Mouse (Mus musculus) E14TG2a.4 (cell line): ENCODE results near the gene Car11.
"Not testable (repeated sequence)": the region's sequence is repeated elsewhere in the genome, so short reads cannot be mapped to it uniquely, and the experiment has no call there.

ENCODE experiments used
- H3K27me3 ChIP-seq: 2 replicates; pipeline ENCODE4 v1.6.1; 2014; ENCODE audit warnings: low read length, control low read depth; ENCODE audit not compliant: insufficient read depth
- H3K36me3 ChIP-seq: 2 replicates; pipeline ENCODE4 v1.6.1; 2014; ENCODE audit warnings: low read length, control low read depth; ENCODE audit not compliant: insufficient read depth
- H3K4me1 ChIP-seq: replicated peaks from 2 replicates; pipeline ENCODE4 v1.6.1; 2014; ENCODE audit warnings: low read depth, low read length, control low read depth
- H3K4me3 ChIP-seq: replicated peaks from 2 replicates; pipeline ENCODE4 v1.5.1; 2014; ENCODE audit warnings: mild to moderate bottlenecking, low read length
- H3K9me3 ChIP-seq: 2 replicates; pipeline ENCODE4 v1.6.1; 2014; ENCODE audit warnings: low read length, control low read depth
- CTCF ChIP-seq: conservative IDR thresholded peaks from 2 replicates; pipeline ENCODE4 v1.5.1; 2014; ENCODE audit warnings: low read length
- NANOG ChIP-seq: IDR thresholded peaks from 2 replicates; pipeline ENCODE4 v1.6.1; 2014; ENCODE audit warnings: borderline replicate concordance, low read length, mixed read lengths
- POU5F1 ChIP-seq: IDR thresholded peaks from 2 replicates; pipeline ENCODE4 v1.6.1; 2014; ENCODE audit warnings: low read length, borderline replicate concordance

Gene Car11

DNA sequence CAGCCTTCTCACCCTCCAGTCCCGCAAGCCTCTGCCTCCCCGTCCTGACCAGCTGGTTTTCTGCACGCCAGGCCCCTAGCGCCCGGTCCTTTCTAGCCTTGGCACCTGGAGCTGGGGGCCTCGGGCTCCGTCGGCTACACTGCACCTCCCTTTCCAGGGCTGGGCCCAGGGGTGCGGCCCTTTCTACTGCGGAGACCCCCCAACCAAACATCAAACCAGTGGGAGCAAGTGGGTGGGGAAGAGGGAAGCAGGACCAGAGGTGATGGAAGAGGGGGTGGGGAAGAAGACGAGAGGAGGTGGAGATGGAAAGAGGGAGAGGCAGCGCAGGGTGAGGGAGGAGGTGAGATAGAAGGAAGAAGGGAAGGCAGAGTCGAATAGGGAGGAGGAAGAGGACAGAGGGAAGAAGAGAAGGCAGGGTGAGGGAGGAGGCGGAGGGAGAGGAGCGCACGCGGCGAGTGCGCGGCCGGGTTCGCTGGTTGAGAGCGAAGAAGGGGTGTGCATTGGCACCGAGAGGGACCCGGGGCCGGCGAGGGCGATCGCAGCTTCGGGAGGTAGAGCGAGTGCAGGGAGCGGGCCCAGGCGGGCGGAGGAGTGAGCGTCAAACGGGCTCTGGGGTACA lies at the start of gene Car11:
Car11 (plus strand) TSS at position 321 of the 619 bp plus-strand sequence.
- Histone ChIP-seq H3K27me3 (peaks cover 44% of the 10 kb centered on the region), H3K4me3 (peak within 1 kb of the TSS; percentile 76), H3K4me1 (peaks cover 51% of the 10 kb centered on the region), H3K36me3 (no peaks in the 10 kb centered on the region), H3K9me3 (peaks cover 6% of the 10 kb centered on the region; the same call in 1 of the 2 replicates)
- TF ChIP-seq CTCF = no peak

DNA sequence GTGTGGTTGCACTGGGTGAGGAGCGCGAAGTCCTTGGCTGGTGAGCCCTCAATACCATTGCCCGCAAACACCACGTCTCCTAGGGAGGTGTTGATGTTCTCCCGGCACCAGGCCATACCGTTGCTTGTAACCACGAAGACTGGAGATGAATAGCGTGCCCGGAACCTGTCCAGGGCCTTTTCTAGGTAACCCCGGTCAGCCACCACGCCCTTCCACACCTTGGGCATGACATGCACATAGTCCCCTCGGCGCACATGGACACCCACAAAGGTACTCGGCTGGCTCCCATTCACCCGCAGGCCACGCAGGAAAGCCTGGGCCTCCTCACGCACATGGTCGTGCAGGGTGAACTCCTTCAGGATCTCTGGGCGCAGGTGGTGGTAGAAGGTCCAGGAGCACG lies 49.2 kb upstream of the Car11 start:
- peak overlapping the region; percentile 43; the same call in 1 of the 2 replicates for H3K4me3 ChIP-seq
- peaks cover 14% of the 10 kb centered on the region for H3K9me3 ChIP-seq
- peaks cover 34% of the 10 kb centered on the region for H3K27me3 ChIP-seq
- H3K4me1 ChIP-seq = peaks cover 30% of the 10 kb centered on the region
- not testable (repeated sequence) for H3K36me3 ChIP-seq

DNA sequence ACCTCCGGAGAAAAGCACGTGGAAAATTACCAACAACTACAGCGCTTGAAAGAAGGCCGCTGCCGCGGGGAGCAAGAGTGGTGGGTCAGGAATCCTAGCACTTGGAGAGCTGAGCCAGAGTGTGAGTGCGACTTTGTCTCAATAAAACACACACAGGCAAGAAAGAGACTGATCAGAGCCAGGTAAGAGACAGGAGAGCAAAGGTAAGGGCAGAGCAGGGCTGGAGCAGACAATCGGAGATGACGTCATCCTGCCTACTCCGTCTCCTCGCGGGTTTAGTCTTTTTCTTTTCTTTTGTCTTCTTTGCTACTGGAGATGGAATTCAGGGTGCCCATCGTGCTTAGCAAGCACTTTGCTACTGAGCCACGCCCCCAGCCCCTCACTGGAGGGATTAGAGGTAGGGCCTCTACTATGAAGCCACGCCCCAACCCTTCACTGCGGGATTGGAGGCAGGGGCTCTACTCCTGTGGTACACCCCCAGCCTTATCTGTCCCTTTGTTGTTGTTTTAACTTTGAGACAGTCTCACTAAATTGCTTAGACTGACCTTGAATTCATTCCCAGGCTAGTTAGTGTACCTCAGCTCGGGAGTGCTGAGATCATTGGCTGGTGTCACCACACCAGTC lies 45.1 kb upstream of the Car11 start:
- H3K27me3 ChIP-seq = peaks cover 18% of the 10 kb centered on the region
- H3K9me3 ChIP-seq = peaks cover 29% of the 10 kb centered on the region
- no peak overlapping the region for H3K4me3 ChIP-seq
- H3K36me3 ChIP-seq = no peaks in the 10 kb centered on the region
- H3K4me1 ChIP-seq = peaks cover 36% of the 10 kb centered on the region
- TF ChIP-seq NANOG = no peak
- no peak for TF ChIP-seq CTCF
- TF ChIP-seq POU5F1 = no peak

DNA sequence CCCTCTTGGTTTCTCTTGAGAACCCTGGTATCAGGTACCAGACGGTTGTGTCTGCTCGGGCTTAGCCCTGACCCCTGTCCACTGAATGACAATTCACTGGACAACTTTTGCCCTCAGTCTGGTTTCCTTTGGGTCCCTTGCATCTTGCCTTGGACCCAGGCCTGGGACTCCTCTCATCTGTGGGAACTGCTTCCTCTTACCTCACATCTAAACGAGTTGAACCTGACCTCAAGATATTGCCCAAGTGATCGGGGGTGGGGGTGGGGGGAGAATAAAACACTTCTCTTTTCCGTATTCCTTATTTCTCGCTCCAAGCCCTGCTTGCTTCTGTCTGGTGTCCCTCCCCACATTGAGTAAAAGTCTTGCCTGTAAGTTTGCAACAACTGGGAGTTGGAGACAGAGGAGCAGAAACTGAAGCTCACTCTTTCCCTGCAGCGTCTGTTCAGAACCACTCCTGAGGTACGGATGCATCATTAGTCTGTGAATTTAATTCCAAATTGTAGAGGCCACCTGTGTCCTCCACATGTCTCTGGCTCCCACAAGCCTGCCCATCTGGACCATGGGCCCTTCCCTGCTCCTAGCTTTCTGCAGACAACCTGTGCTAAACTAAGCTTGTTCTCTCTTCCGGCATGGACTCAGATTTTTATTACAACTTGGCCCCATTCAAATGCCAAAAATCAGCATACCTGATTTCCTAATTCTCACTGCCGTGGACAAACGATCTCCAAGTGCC lies 38.7 kb upstream of the Car11 start:
- TF ChIP-seq CTCF (no peak), POU5F1 (no peak), NANOG (no peak)
- no peak overlapping the region for H3K4me3 ChIP-seq
- H3K9me3 ChIP-seq = peaks cover 47% of the 10 kb centered on the region
- H3K36me3 ChIP-seq = no peaks in the 10 kb centered on the region
- peaks cover 31% of the 10 kb centered on the region for H3K4me1 ChIP-seq
- 0 out of 2 replicates have a peak, but pooled peaks cover 13% of the 10 kb centered on the region for H3K27me3 ChIP-seq

DNA sequence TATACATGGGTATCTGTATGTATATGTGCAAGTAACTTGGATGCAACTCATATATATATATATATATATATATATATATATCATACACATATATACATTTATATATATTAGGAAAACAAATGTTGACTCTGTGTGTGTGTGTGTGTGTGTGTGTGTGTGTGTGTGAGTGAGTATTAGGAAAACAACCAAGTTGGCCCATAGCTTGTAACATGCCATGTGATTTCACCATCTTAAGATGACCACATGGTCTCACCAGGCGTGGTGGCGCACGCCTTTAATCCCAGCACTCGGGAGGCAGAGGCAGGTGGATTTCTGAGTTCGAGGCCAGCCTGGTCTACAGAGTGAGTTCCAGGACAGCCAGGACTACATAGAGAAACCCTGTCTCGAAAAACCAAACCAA lies 37.9 kb upstream of the Car11 start:
- peaks cover 37% of the 10 kb centered on the region for H3K4me1 ChIP-seq
- H3K4me3 ChIP-seq, H3K36me3 ChIP-seq: not testable (repeated sequence)
- H3K9me3 ChIP-seq = peaks cover 45% of the 10 kb centered on the region
- H3K27me3 ChIP-seq = 0 out of 2 replicates have a peak, but pooled peaks cover 13% of the 10 kb centered on the region

DNA sequence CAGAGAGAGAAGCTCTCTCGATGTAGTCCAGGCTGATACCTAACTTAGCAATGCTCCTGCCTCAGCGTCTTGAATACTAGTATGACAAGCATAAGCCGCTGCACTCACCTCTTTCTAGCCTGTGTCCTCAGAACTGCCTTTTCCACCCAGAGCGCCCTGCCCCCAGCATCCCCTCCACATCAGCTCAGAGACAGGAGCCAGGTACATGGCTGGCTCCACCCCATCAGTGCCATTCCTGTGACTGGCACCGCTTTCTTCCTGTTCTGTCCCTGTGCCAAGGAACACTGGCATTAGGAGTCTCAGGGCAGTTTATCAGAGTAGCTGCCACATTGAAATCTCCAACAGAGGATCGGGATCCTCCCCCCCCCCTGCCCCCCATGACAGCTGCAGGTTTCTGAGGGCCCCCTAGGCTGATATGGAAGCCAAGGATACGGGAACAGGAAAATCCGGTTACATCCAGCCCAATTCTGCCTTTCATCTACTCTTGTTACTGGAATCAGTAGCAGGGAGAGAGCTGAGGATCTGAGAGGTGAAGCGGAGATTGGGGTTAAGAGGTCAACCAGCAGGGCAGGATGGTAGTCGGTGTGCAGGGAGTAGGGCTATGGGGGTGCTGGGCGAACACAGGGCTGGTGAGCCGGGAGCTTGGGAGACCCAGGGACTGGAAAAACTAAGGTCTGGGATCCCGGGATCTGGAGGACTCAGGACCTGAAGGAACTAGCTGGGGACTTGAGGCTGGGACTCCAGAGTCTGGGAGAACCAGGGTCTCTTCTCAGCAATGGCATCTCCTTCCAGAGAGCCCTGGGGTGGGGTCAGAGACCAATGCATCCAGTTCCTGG lies 34.1 kb upstream of the Car11 start:
- TF ChIP-seq CTCF = no peak
- no peak for TF ChIP-seq POU5F1
- TF ChIP-seq NANOG = no peak
- Histone ChIP-seq H3K9me3 (peaks cover 21% of the 10 kb centered on the region), H3K4me3 (no peak overlapping the region), H3K36me3 (no peaks in the 10 kb centered on the region), H3K4me1 (peaks cover 37% of the 10 kb centered on the region), H3K27me3 (0 out of 2 replicates have a peak, but pooled peaks cover 13% of the 10 kb centered on the region)

DNA sequence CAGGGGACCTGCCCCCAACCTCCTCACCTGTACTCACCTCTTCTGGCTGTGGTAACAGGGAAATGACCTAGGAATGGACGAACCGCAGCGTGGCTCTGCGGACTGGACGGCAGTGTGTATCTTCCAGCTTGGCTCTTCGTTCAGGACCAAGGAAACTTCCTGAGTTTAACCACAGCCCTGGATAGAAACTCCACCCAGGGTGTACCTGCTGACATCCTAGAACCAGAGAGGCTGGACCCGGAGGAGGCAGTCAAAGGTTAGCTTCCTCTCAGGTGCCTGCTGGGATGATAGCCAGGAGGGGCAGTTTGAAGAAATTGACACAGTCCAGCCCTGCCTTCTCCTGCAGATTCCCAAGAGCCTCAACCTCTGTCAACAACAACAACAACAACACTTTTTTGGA lies 33.5 kb upstream of the Car11 start, which contains the start of gene Fut2:
Fut2 (minus strand) TSS at position 234 of the 400 bp plus-strand sequence.
- TF ChIP-seq NANOG (no peak), POU5F1 (no peak), CTCF (no peak)
- Histone ChIP-seq H3K4me3 (no peak within 1 kb of the TSS), H3K4me1 (peaks cover 37% of the 10 kb centered on the region), H3K36me3 (no peaks in the 10 kb centered on the region), H3K27me3 (0 out of 2 replicates have a peak, but pooled peaks cover 13% of the 10 kb centered on the region), H3K9me3 (peaks cover 15% of the 10 kb centered on the region)

DNA sequence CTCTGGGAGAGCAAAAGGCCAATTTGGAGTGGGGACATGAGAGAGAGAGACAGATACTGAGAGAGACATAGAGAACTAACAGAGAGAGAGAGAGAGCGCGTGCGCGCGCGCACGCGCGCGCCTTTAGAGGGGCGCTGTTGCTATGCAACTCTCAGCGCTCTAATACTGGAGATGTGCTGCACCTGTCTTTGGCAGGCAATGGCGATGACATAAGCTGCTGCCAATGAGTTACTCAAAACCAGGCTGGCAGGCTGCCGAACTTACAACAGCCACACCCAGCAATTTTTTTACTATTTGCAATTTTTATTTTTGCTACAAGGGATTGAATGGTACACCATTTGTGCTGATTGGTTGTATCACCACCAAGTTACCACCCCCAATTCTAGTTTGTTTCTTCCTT lies 31.9 kb upstream of the Car11 start:
- TF ChIP-seq NANOG (no peak), CTCF (no peak), POU5F1 (no peak)
- peaks cover 37% of the 10 kb centered on the region for H3K4me1 ChIP-seq
- H3K9me3 ChIP-seq = peaks cover 13% of the 10 kb centered on the region
- H3K4me3 ChIP-seq = no peak overlapping the region
- H3K36me3 ChIP-seq = no peaks in the 10 kb centered on the region
- peaks cover 13% of the 10 kb centered on the region; the same call in 1 of the 2 replicates for H3K27me3 ChIP-seq
